Mouse (Mus musculus) neural tube, embryonic 13.5 days (tissue): Measurements from ENCODE around the gene Samd4. TPM values are rescaled to one million over a fixed set of nuclear protein-coding genes. Genes with fewer than 3 reads are reported as not detected.

Source experiments
- ATAC-seq: fragments of 200-750 bp; cut with Nextera tagmentation; 2 replicates; pipeline ENCODE4 v1.8.0; 2017; ENCODE audit warnings: low read depth, mild to moderate bottlenecking, moderate TSS enrichment, moderate library complexity
- H3K27ac ChIP-seq: fragments of 300-500 bp; sonication (generic); replicated peaks from 2 replicates; pipeline ENCODE4 v1.5.1; 2015; ENCODE audit warnings: moderate library complexity, mild to moderate bottlenecking, inconsistent platforms
- H3K27me3 ChIP-seq: fragments of 300-500 bp; sonication (generic); 2 replicates; pipeline ENCODE4 v1.6.1; 2015; ENCODE audit warnings: mild to moderate bottlenecking, inconsistent platforms
- H3K36me3 ChIP-seq: fragments of 300-500 bp; sonication (generic); 2 replicates; pipeline ENCODE4 v1.6.1; 2015; ENCODE audit warnings: mild to moderate bottlenecking, inconsistent platforms
- H3K4me1 ChIP-seq: fragments of 300-500 bp; sonication (generic); replicated peaks from 2 replicates; pipeline ENCODE4 v1.6.1; 2015; ENCODE audit warnings: inconsistent platforms
- H3K4me2 ChIP-seq: fragments of 300-500 bp; sonication (generic); 2 replicates; pipeline ENCODE4 v1.6.1; 2015; ENCODE audit warnings: inconsistent platforms, mild to moderate bottlenecking, moderate library complexity
- H3K4me3 ChIP-seq: fragments of 300-500 bp; sonication (generic); 2 replicates; pipeline ENCODE4 v1.5.1; 2015; ENCODE audit warnings: mild to moderate bottlenecking, inconsistent platforms
- H3K9ac ChIP-seq: fragments of 300-500 bp; sonication (generic); 2 replicates; pipeline ENCODE4 v1.6.1; 2015; ENCODE audit warnings: moderate library complexity, mild to moderate bottlenecking, inconsistent platforms
- H3K9me3 ChIP-seq: fragments of 300-500 bp; sonication (generic); 2 replicates; pipeline ENCODE4 v1.6.1; 2016; ENCODE audit warnings: inconsistent platforms
- WGBS: fragments of 180-500 bp; shearing (Covaris S2); methylation state at CpG from one replicate; pipeline ENCODE4 v1.1.7; 2015; 5-methylcytosine and 5-hydroxymethylcytosine counted together
- polyA plus RNA-seq: library from polyadenylated mRNA; unstranded; fragments of >200 nt; fragmentation: Nextera tagmentation; extraction: Ambion mirVana; gene quantifications from 2 replicates; pipeline ENCODE4 v1.2.1, GENCODE M21; 2015

Samd4 gene
- polyA plus RNA-seq, 1 experiment from 2014 or later, result 3.1 TPM

DNA sequence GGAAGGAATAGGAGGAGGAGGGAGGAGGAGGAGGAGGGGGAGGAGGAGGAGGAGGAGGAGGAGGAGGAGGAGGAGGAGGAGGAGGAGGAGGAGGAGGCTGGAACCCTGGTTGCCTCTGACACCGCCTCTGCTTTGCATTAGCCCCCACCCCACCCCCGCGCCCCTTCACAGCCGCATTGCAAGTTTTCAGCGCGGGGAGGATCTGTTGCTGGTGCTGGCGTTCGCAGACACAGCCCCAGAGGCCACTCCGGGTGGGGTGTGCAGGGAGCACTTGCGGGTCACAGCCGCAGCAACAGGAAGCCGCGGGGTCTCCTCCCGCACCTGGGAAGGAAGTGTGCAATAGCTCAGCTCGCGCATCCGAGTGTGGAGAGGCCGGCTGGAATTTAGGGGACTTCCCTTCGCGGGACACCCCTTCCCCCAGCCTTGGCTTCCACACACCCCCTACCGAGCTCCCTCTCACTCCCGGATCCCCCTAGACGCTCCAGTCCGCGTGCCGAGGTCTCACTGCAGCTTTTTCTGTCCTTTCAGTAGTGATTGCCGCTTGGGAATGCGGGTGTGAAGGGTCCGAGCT lies 1.3 kb downstream of the Samd4 start:
- H3K27me3 ChIP-seq, result peaks cover 19% of the 10 kb centered on the region
- peak overlapping the region; percentile 69 for H3K9ac ChIP-seq
- peaks cover 31% of the 10 kb centered on the region for H3K4me1 ChIP-seq
- H3K9me3 ChIP-seq, result no peaks in the 10 kb centered on the region
- ATAC-seq, result peak; percentile 11
- no peaks in the 10 kb centered on the region for H3K36me3 ChIP-seq
- WGBS, result 0% methylated on average over 27 of the region's 29 CpGs
- H3K27ac ChIP-seq, result peak overlapping the region; percentile 79
- H3K4me3 ChIP-seq, result peak overlapping the region; percentile 67
- H3K4me2 ChIP-seq, result peak overlapping the region; percentile 99

GRCm38 (mm10) chr14:46884701-46885428 lies 2.2 kb downstream of the Samd4 start:
- Histone ChIP-seq H3K27ac (peak overlapping the region; percentile 79), H3K9ac (peak overlapping the region; percentile 69), H3K27me3 (peaks cover 17% of the 10 kb centered on the region), H3K9me3 (no peaks in the 10 kb centered on the region), H3K36me3 (no peaks in the 10 kb centered on the region), H3K4me2 (peak overlapping the region; percentile 99), H3K4me1 (peaks cover 31% of the 10 kb centered on the region), H3K4me3 (peak overlapping the region; percentile 67)
- WGBS, result 2% methylated on average over 38 of the region's 52 CpGs
- peak; percentile 63 for ATAC-seq

GRCm38 (mm10) chr14:46885429-46885755 lies 2.7 kb downstream of the Samd4 start:
- no peaks in the 10 kb centered on the region for H3K36me3 ChIP-seq
- ATAC-seq, result no peak; the same call in none of the 2 replicates
- peaks cover 31% of the 10 kb centered on the region for H3K4me1 ChIP-seq
- peak overlapping the region; percentile 99 for H3K4me2 ChIP-seq
- peak overlapping the region; percentile 69 for H3K9ac ChIP-seq
- WGBS, result 1% methylated on average over 7 of the region's 7 CpGs
- H3K27me3 ChIP-seq, result peaks cover 15% of the 10 kb centered on the region
- H3K27ac ChIP-seq, result peak overlapping the region; percentile 79; the same call in 1 of the 2 replicates
- H3K4me3 ChIP-seq, result peak overlapping the region; percentile 67
- H3K9me3 ChIP-seq, result no peaks in the 10 kb centered on the region

DNA sequence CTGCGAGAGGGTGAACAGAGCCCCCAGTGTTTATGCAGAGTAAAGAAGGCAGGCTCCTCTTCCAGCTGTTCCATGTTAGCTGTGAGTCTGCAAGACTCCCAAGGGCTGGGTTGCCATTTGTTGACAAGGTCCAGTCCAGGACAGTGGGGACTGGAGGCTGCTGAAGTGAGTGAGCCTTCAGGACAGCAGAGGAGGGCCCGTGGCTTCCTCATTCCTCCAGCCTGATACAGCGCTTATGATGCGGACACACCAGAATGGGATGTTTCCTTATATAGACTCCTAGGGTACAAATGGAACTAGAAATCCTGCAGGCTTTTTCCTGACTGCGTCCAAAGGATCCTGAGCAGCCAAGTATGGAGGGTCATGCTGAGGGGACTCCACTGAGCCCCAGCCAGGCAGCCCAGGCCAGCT lies 3.2 kb downstream of the Samd4 start:
- 32% methylated on average over 5 of the region's 5 CpGs for WGBS
- no peak for ATAC-seq

GRCm38 (mm10) chr14:46889096-46889495 lies 6.4 kb downstream of the Samd4 start:
- H3K4me2 ChIP-seq, result no peak overlapping the region
- no peak for ATAC-seq
- H3K27ac ChIP-seq, result no peak overlapping the region
- 91% methylated on average over 4 of the region's 4 CpGs for WGBS
- H3K27me3 ChIP-seq, result no peaks in the 10 kb centered on the region
- no peaks in the 10 kb centered on the region for H3K9me3 ChIP-seq
- H3K4me3 ChIP-seq, result no peak overlapping the region
- no peaks in the 10 kb centered on the region for H3K36me3 ChIP-seq
- H3K4me1 ChIP-seq, result peaks cover 13% of the 10 kb centered on the region
- H3K9ac ChIP-seq, result no peak overlapping the region

More for the DNA sequence above, 3.2 kb downstream of the Samd4 start:
- H3K4me3 ChIP-seq, result peak overlapping the region; percentile 67
- no peaks in the 10 kb centered on the region for H3K36me3 ChIP-seq
- peaks cover 31% of the 10 kb centered on the region for H3K4me1 ChIP-seq
- H3K4me2 ChIP-seq, result peak overlapping the region; percentile 99
- H3K9me3 ChIP-seq, result no peaks in the 10 kb centered on the region
- peak overlapping the region; percentile 69 for H3K9ac ChIP-seq
- H3K27ac ChIP-seq, result peak overlapping the region; percentile 79; the same call in 1 of the 2 replicates
- H3K27me3 ChIP-seq, result peaks cover 15% of the 10 kb centered on the region

DNA sequence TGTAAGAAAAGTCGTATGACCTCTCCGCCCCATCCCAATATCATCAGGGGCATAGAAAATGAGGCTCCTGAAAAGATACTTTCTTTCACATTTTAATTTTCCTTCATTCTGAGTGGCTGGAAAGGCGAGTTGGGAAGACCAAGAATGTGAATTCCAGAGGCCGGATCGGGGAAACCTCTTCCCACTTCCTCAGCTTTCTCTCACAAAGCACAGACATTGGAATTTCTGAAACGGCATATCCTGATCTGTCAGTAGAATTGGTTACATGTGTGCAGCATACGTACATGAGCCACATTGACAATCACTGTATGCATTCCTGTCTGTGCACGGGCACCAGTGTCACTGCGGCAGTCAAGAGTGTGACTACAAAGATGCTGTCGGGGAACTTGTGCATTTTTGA lies 11.3 kb downstream of the Samd4 start:
- H3K9me3 ChIP-seq, result no peaks in the 10 kb centered on the region
- H3K9ac ChIP-seq, result no peak overlapping the region
- H3K36me3 ChIP-seq, result no peaks in the 10 kb centered on the region
- WGBS, result 91% methylated on average over 10 of the region's 10 CpGs
- no peak overlapping the region for H3K27ac ChIP-seq
- H3K27me3 ChIP-seq, result no peaks in the 10 kb centered on the region
- H3K4me1 ChIP-seq, result no peaks in the 10 kb centered on the region
- ATAC-seq, result no peak
- H3K4me2 ChIP-seq, result no peak overlapping the region
- H3K4me3 ChIP-seq, result no peak overlapping the region

- no peak for ATAC-seq
- Histone ChIP-seq H3K36me3 (no peaks in the 10 kb centered on the region), H3K9me3 (no peaks in the 10 kb centered on the region), H3K4me1 (no peaks in the 10 kb centered on the region), H3K27ac (no peak overlapping the region), H3K4me3 (no peak overlapping the region), H3K9ac (no peak overlapping the region), H3K27me3 (no peaks in the 10 kb centered on the region), H3K4me2 (no peak overlapping the region)
- 84% methylated on average over 5 of the region's 5 CpGs for WGBS
These were observed 15.3 kb downstream of the Samd4 start for GRCm38 (mm10) chr14:46897953-46898352.

GRCm38 (mm10) chr14:46898626-46899025 lies 16.0 kb downstream of the Samd4 start:
- H3K27ac ChIP-seq, result no peak overlapping the region
- no peaks in the 10 kb centered on the region for H3K4me1 ChIP-seq
- 49% methylated on average over 3 of the region's 3 CpGs for WGBS
- H3K27me3 ChIP-seq, result no peaks in the 10 kb centered on the region
- H3K9me3 ChIP-seq, result no peaks in the 10 kb centered on the region
- ATAC-seq, result no peak
- H3K36me3 ChIP-seq, result no peaks in the 10 kb centered on the region
- H3K9ac ChIP-seq, result no peak overlapping the region
- H3K4me3 ChIP-seq, result no peak overlapping the region
- no peak overlapping the region for H3K4me2 ChIP-seq

GRCm38 (mm10) chr14:46902498-46903087 lies 19.9 kb downstream of the Samd4 start:
- Histone ChIP-seq H3K36me3 (no peaks in the 10 kb centered on the region), H3K4me3 (no peak overlapping the region), H3K9me3 (no peaks in the 10 kb centered on the region), H3K4me1 (no peaks in the 10 kb centered on the region), H3K9ac (no peak overlapping the region), H3K4me2 (no peak overlapping the region), H3K27ac (no peak overlapping the region), H3K27me3 (no peaks in the 10 kb centered on the region)
- 92% methylated on average over 9 of the region's 9 CpGs for WGBS
- no peak for ATAC-seq

DNA sequence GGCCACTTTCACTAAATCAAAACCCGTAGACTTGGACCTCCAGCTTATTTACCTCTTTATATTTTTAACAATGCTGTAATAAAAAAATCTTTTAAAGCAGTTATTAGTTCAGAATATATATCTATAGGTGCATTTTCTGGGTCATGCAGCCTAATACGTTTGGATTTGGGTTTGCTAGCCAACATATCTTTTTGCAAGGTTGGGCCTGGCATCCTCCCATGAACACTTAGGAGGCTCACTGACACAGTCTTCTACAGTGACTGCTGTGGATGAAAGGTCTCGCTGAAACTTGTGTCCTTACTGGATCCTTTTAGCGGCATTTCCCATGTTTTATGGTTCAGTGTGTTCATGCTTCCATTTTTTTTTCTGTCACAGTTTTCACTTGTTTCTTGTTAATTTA lies 21.6 kb downstream of the Samd4 start:
- WGBS, result 92% methylated on average over 4 of the region's 4 CpGs
- H3K9ac ChIP-seq, result no peak overlapping the region
- no peaks in the 10 kb centered on the region for H3K9me3 ChIP-seq
- no peak overlapping the region for H3K27ac ChIP-seq
- H3K27me3 ChIP-seq, result no peaks in the 10 kb centered on the region
- no peaks in the 10 kb centered on the region for H3K36me3 ChIP-seq
- ATAC-seq, result no peak
- H3K4me3 ChIP-seq, result no peak overlapping the region
- H3K4me1 ChIP-seq, result no peaks in the 10 kb centered on the region
- no peak overlapping the region for H3K4me2 ChIP-seq

GRCm38 (mm10) chr14:46908858-46909257 lies 26.2 kb downstream of the Samd4 start:
- ATAC-seq, result no peak
- H3K4me2 ChIP-seq, result no peak overlapping the region

DNA sequence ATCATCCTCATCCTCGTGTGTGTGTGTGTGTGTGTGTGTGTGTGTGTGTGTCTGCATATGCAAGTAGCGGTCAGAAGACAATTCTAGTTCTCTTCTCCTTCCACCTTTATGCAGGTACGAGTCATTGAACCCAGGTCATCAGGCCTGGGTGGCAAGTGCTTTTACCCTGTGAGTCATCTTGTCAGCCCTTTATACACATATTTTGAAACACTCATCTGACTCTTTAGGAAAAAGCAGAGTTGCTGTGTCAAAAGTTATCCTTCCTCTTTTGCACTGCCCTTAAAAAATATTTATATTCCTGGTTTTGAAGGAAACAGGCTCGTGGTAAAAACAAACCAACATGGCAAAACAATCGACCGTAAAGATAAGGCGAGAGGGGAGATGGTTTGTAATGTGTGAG lies 29.8 kb downstream of the Samd4 start:
- H3K4me3 ChIP-seq, result no peak overlapping the region
- WGBS, result 91% methylated on average over 7 of the region's 7 CpGs
- no peaks in the 10 kb centered on the region for H3K9me3 ChIP-seq
- no peak overlapping the region for H3K9ac ChIP-seq
- no peak for ATAC-seq
- H3K36me3 ChIP-seq, result no peaks in the 10 kb centered on the region
- H3K27me3 ChIP-seq, result no peaks in the 10 kb centered on the region
- no peaks in the 10 kb centered on the region for H3K4me1 ChIP-seq
- H3K4me2 ChIP-seq, result no peak overlapping the region
- no peak overlapping the region for H3K27ac ChIP-seq

More at GRCm38 (mm10) chr14:46908858-46909257, 26.2 kb downstream of the Samd4 start:
- no peak overlapping the region for H3K27ac ChIP-seq
- no peaks in the 10 kb centered on the region for H3K9me3 ChIP-seq
- H3K27me3 ChIP-seq, result no peaks in the 10 kb centered on the region
- no peaks in the 10 kb centered on the region for H3K36me3 ChIP-seq
- H3K9ac ChIP-seq, result no peak overlapping the region
- no peak overlapping the region for H3K4me3 ChIP-seq
- WGBS, result 71% methylated on average over 8 of the region's 8 CpGs
- no peaks in the 10 kb centered on the region for H3K4me1 ChIP-seq
